Mouse (Mus musculus) MEL (cell line): ENCODE measurements at regions not wholly inside any gene's neighbourhood (a gene's known extent, or its start where the extent isn't known, plus 50 kb on each side); places are given as distances from the start of the nearest gene placed in this dataset.

Experiments used
- DNase-seq: peaks from one replicate; pipeline ENCODE4 v3.0.0; 2011; ENCODE audit warnings: low read depth, low spot score
- H3K27ac ChIP-seq: 2 replicates; pipeline ENCODE4 v1.5.1; 2012; ENCODE audit warnings: low read depth, mild to moderate bottlenecking, control low read depth, low read length, moderate library complexity; ENCODE audit not compliant: control insufficient read depth
- H3K27me3 ChIP-seq, 2 experiments: fragments of 150-350 bp in 1 of 2; sonication (generic) in 1 of 2; 2 replicates each; pipeline ENCODE4 v1.6.1; 2012; ENCODE audit warnings: low read length in 2 of 2, mild to moderate bottlenecking in 2 of 2, improper control_type of control experiment in 1 of 2, moderate library complexity in 1 of 2; ENCODE audit not compliant: insufficient read depth in 2 of 2, control insufficient read depth in 1 of 2
- H3K36me3 ChIP-seq, 2 experiments: 2 replicates each; pipeline ENCODE4 v1.6.1; 2012 to 2014; ENCODE audit warnings: low read length in 2 of 2, improper control_type of control experiment in 1 of 2, inconsistent platforms in 1 of 2, mild to moderate bottlenecking in 1 of 2; ENCODE audit not compliant: insufficient read depth in 2 of 2, control insufficient read depth in 1 of 2
- H3K4me1 ChIP-seq, 2 experiments: fragments of 150-350 bp in 1 of 2; sonication (generic) in 1 of 2; 2 replicates each; pipeline ENCODE4 v1.6.1; 2012; ENCODE audit warnings: low read length in 2 of 2, improper control_type of control experiment in 1 of 2, mild to moderate bottlenecking in 1 of 2; ENCODE audit not compliant: insufficient read depth in 2 of 2, control insufficient read depth in 1 of 2
- H3K4me3 ChIP-seq, 2 experiments: fragments of 150-350 bp in 1 of 2; sonication (generic) in 1 of 2; 2 replicates each; pipeline ENCODE4 v1.5.1; 2012; ENCODE audit warnings: low read depth in 2 of 2, low read length in 2 of 2, mild to moderate bottlenecking in 2 of 2, moderate library complexity in 2 of 2, control low read depth in 1 of 2, improper control_type of control experiment in 1 of 2; ENCODE audit not compliant: control insufficient read depth in 1 of 2, insufficient read depth in 1 of 2
- H3K79me2 ChIP-seq: 2 replicates; pipeline ENCODE4 v1.6.1; 2012; ENCODE audit warnings: mild to moderate bottlenecking, low read length, moderate library complexity; ENCODE audit not compliant: control insufficient read depth, poor library complexity, insufficient read depth
- H3K9ac ChIP-seq: 2 replicates; pipeline ENCODE4 v1.6.1; 2012; ENCODE audit warnings: low read depth, mild to moderate bottlenecking, control low read depth, low read length, moderate library complexity; ENCODE audit not compliant: control insufficient read depth, poor library complexity, severe bottlenecking
- H3K9me3 ChIP-seq: fragments of 150-350 bp; sonication (generic); replicated peaks from 2 replicates; pipeline ENCODE4 v1.6.1; 2012; ENCODE audit warnings: mild to moderate bottlenecking, low read length, improper control_type of control experiment, moderate library complexity; ENCODE audit not compliant: insufficient read depth
- CHD1 ChIP-seq: IDR thresholded peaks from 2 replicates; pipeline ENCODE4 v1.6.1; 2012; ENCODE audit warnings: low read depth, mild to moderate bottlenecking, inconsistent platforms, low read length, improper control_type of control experiment
- CTCF ChIP-seq, 3 experiments: IDR thresholded peaks in 2 of 3; conservative IDR thresholded peaks in 1 of 3; 2 replicates each; pipeline ENCODE4 v1.5.1; 2011 to 2012; ENCODE audit warnings: low read length in 3 of 3, low read depth in 2 of 3, mild to moderate bottlenecking in 2 of 3, improper control_type of control experiment in 1 of 3, inconsistent platforms in 1 of 3, mixed read lengths in 1 of 3, moderate library complexity in 1 of 3; ENCODE audit not compliant: control insufficient read depth in 1 of 3, insufficient read depth in 1 of 3, poor library complexity in 1 of 3, severe bottlenecking in 1 of 3
- E2F4 ChIP-seq: IDR thresholded peaks from 2 replicates; pipeline ENCODE4 v1.6.1; 2011; ENCODE audit warnings: low read depth, low read length, improper control_type of control experiment, borderline replicate concordance
- GABPA ChIP-seq: IDR thresholded peaks from 2 replicates; pipeline ENCODE4 v1.6.1; 2012; ENCODE audit warnings: low read depth, mild to moderate bottlenecking, inconsistent platforms, low read length, improper control_type of control experiment, moderate library complexity
- HCFC1 ChIP-seq: IDR thresholded peaks from 2 replicates; pipeline ENCODE4 v1.6.1; 2012; ENCODE audit warnings: low read depth, mild to moderate bottlenecking, inconsistent platforms, low read length, improper control_type of control experiment, moderate library complexity
- MAX ChIP-seq: IDR thresholded peaks from 2 replicates; pipeline ENCODE4 v1.6.1; 2011; ENCODE audit warnings: low read length, improper control_type of control experiment
- MAZ ChIP-seq: IDR thresholded peaks from 2 replicates; pipeline ENCODE4 v1.6.1; 2012; ENCODE audit warnings: low read depth, mild to moderate bottlenecking, inconsistent platforms, low read length, improper control_type of control experiment
- MEF2A ChIP-seq: IDR thresholded peaks from 2 replicates; pipeline ENCODE4 v1.6.1; 2014; ENCODE audit warnings: low read depth, mild to moderate bottlenecking, inconsistent platforms, low read length, improper control_type of control experiment; ENCODE audit not compliant: poor library complexity, insufficient replicate concordance, severe bottlenecking; ENCODE audit errors: extremely low read depth
- MXI1 ChIP-seq: IDR thresholded peaks from 2 replicates; pipeline ENCODE4 v1.6.1; 2011; ENCODE audit warnings: mild to moderate bottlenecking, low read depth, low read length, improper control_type of control experiment
- MYC ChIP-seq: IDR thresholded peaks from 2 replicates; pipeline ENCODE4 v1.6.1; 2011; ENCODE audit warnings: low read depth, mild to moderate bottlenecking, low read length, improper control_type of control experiment, moderate library complexity
- POLR2A ChIP-seq, 2 experiments: IDR thresholded peaks; 2 replicates each; pipeline ENCODE4 v1.6.1; 2011 to 2012; ENCODE audit warnings: low read length in 2 of 2, mild to moderate bottlenecking in 2 of 2, control low read depth in 1 of 2, improper control_type of control experiment in 1 of 2, low read depth in 1 of 2, moderate library complexity in 1 of 2; ENCODE audit not compliant: control insufficient read depth in 1 of 2, insufficient read depth in 1 of 2, poor library complexity in 1 of 2
- POLR2AphosphoS5 ChIP-seq: IDR thresholded peaks from 2 replicates; pipeline ENCODE4 v1.6.1; 2012; ENCODE audit warnings: low read depth, borderline replicate concordance, mild to moderate bottlenecking, inconsistent platforms, low read length, moderate library complexity, mixed read lengths
- RAD21 ChIP-seq: IDR thresholded peaks from 2 replicates; pipeline ENCODE4 v1.6.1; 2011; ENCODE audit warnings: mild to moderate bottlenecking, low read depth, low read length, improper control_type of control experiment
- TAL1 ChIP-seq: IDR thresholded peaks from 2 replicates; pipeline ENCODE4 v1.6.1; 2012; ENCODE audit warnings: mild to moderate bottlenecking, inconsistent platforms, low read length, moderate library complexity, mixed read lengths
- USF1 ChIP-seq: IDR thresholded peaks from 2 replicates; pipeline ENCODE4 v1.6.1; 2014; ENCODE audit warnings: low read depth, mild to moderate bottlenecking, inconsistent platforms, low read length, improper control_type of control experiment, moderate library complexity
- ZKSCAN1 ChIP-seq: IDR thresholded peaks from 2 replicates; pipeline ENCODE4 v1.6.1; 2012; ENCODE audit warnings: low read depth, mild to moderate bottlenecking, inconsistent platforms, low read length, improper control_type of control experiment, moderate library complexity

- Histone ChIP-seq H3K27ac (no peak overlapping the region), H3K4me3 (no peak overlapping the region), H3K4me1 (no peaks in the 10 kb centered on the region), H3K9me3 (no peaks in the 10 kb centered on the region), H3K79me2 (no peaks in the 10 kb centered on the region), H3K36me3 (no peaks in the 10 kb centered on the region), H3K27me3 (no peaks in the 10 kb centered on the region), H3K9ac (no peak overlapping the region)
- no peak for DNase-seq
- TF ChIP-seq MAX (no peak), USF1 (no peak), HCFC1 (no peak), RAD21 (no peak), POLR2AphosphoS5 (no peak), CTCF (IDR thresholded peaks at IDR 0.05 in 2 of 3, conservative IDR thresholded peaks at IDR 0.05 in 1 of 3; ENCODE audit: control insufficient read depth in 1 of 3, insufficient read depth in 1 of 3, low read depth in 2 of 3, low read length in 3 of 3, poor library complexity in 1 of 3, severe bottlenecking in 1 of 3) (peak in 1 of 3 experiments; percentile 26; a peak in 1 of 6 replicates)
- TF ChIP-seq, all 39 proteins: peak for 1
Observed at GRCm38 (mm10) chr9:68381871-68382270, 271.7 kb upstream of the Rora start.

- Histone ChIP-seq H3K27ac (no peak overlapping the region), H3K9ac (no peak overlapping the region), H3K4me3 (no peak overlapping the region), H3K36me3 (no peaks in the 10 kb centered on the region), H3K27me3 (no peaks in the 10 kb centered on the region), H3K4me1 (no peaks in the 10 kb centered on the region), H3K79me2 (no peaks in the 10 kb centered on the region), H3K9me3 (no peaks in the 10 kb centered on the region)
- no peak for TF ChIP-seq E2F4
- no peak for TF ChIP-seq ZKSCAN1
- no peak for TF ChIP-seq USF1
- TF ChIP-seq GABPA = no peak
- no peak for TF ChIP-seq RAD21
- TF ChIP-seq POLR2A (IDR thresholded peaks at IDR 0.05; ENCODE audit: control insufficient read depth in 1 of 2, insufficient read depth in 1 of 2, low read depth in 1 of 2, low read length in 2 of 2, poor library complexity in 1 of 2) = no peak
- TF ChIP-seq MEF2A = no peak
- TF ChIP-seq TAL1 = no peak
- no peak for TF ChIP-seq MAZ
- no peak for TF ChIP-seq MXI1
- TF ChIP-seq CHD1 = no peak
- TF ChIP-seq MYC = no peak
- no peak for DNase-seq
Observed at GRCm38 (mm10) chr9:68400930-68401329, 252.7 kb upstream of the Rora start.
